Mouse (Mus musculus): ENCODE data around the gene Tmed8. TPM values are rescaled to one million over a fixed set of nuclear protein-coding genes. Genes with fewer than 3 reads are reported as not detected.

The Tmed8 gene
- 0.01 and 0.02 TPM in 2 replicates for polyA plus RNA-seq (2012)

GRCm38 (mm10) chr12:87199973-87200586 lies at the start of gene Tmed8:
Gene Tmed8 (minus strand): TSS chr12:87200454.
- Histone ChIP-seq H3K36me3 (ENCODE audit: control insufficient read depth) (no peaks in the 10 kb centered on the region), H3K9me3 (ENCODE audit: control insufficient read depth, low read length) (no peaks in the 10 kb centered on the region)
- TF ChIP-seq GATA1 (IDR thresholded peaks at IDR 0.05; ENCODE audit: low read length): no peak
- TF ChIP-seq TAL1 (IDR thresholded peaks at IDR 0.05; ENCODE audit: low read length): no peak

GRCm38 (mm10) chr12:87238632-87239031 lies 38.4 kb upstream of the Tmed8 start, which contains the start of gene Noxred1:
Gene Noxred1 (minus strand): TSS chr12:87238732.
- TF ChIP-seq GATA1 (IDR thresholded peaks at IDR 0.05; ENCODE audit: low read length): no peak
- no peak for TF ChIP-seq TAL1 (IDR thresholded peaks at IDR 0.05; ENCODE audit: low read length)
- H3K9me3 ChIP-seq (ENCODE audit: control insufficient read depth, low read length): no peaks in the 10 kb centered on the region
- no peaks in the 10 kb centered on the region for H3K4me1 ChIP-seq (ENCODE audit: control insufficient read depth)
- H3K27me3 ChIP-seq (ENCODE audit: control insufficient read depth): no peaks in the 10 kb centered on the region
- peaks cover 38% of the 10 kb centered on the region for H3K36me3 ChIP-seq (ENCODE audit: control insufficient read depth)
- no peak within 1 kb of the TSS for H3K4me3 ChIP-seq (replicated peaks)

More at GRCm38 (mm10) chr12:87199973-87200586, at the start of gene Tmed8:
- Histone ChIP-seq H3K4me3 (replicated peaks) (peak within 1 kb of the TSS; percentile 71), H3K27me3 (ENCODE audit: control insufficient read depth) (peaks cover 33% of the 10 kb centered on the region), H3K4me1 (ENCODE audit: control insufficient read depth) (peaks cover 21% of the 10 kb centered on the region)

- no peaks in the 10 kb centered on the region for H3K4me1 ChIP-seq (ENCODE audit: control insufficient read depth)
- no peaks in the 10 kb centered on the region for H3K27me3 ChIP-seq (ENCODE audit: control insufficient read depth)
- H3K9me3 ChIP-seq (ENCODE audit: control insufficient read depth, low read length): no peaks in the 10 kb centered on the region
- H3K36me3 ChIP-seq (ENCODE audit: control insufficient read depth): peaks cover 30% of the 10 kb centered on the region
- no peak for TF ChIP-seq GATA1 (IDR thresholded peaks at IDR 0.05; ENCODE audit: low read length)
- TF ChIP-seq TAL1 (IDR thresholded peaks at IDR 0.05; ENCODE audit: low read length): no peak
- H3K4me3 ChIP-seq (replicated peaks): no peak overlapping the region
Measured at GRCm38 (mm10) chr12:87236882-87237483, 36.7 kb upstream of the Tmed8 start.

- Histone ChIP-seq H3K9me3 (ENCODE audit: control insufficient read depth, low read length) (no peaks in the 10 kb centered on the region; the same call in 1 of the 2 replicates), H3K36me3 (ENCODE audit: control insufficient read depth) (no peaks in the 10 kb centered on the region), H3K4me1 (ENCODE audit: control insufficient read depth) (peaks cover 12% of the 10 kb centered on the region), H3K4me3 (replicated peaks) (no peak overlapping the region), H3K27me3 (ENCODE audit: control insufficient read depth) (no peaks in the 10 kb centered on the region)
- no peak for TF ChIP-seq TAL1 (IDR thresholded peaks at IDR 0.05; ENCODE audit: low read length)
- no peak for TF ChIP-seq GATA1 (IDR thresholded peaks at IDR 0.05; ENCODE audit: low read length)
Measured at GRCm38 (mm10) chr12:87230379-87230895, 30.2 kb upstream of the Tmed8 start.

GRCm38 (mm10) chr12:87229633-87230032 lies 29.4 kb upstream of the Tmed8 start:
- Histone ChIP-seq H3K4me1 (ENCODE audit: control insufficient read depth) (peaks cover 16% of the 10 kb centered on the region), H3K4me3 (replicated peaks) (no peak overlapping the region), H3K9me3 (ENCODE audit: control insufficient read depth, low read length) (no peaks in the 10 kb centered on the region; the same call in 1 of the 2 replicates), H3K27me3 (ENCODE audit: control insufficient read depth) (no peaks in the 10 kb centered on the region), H3K36me3 (ENCODE audit: control insufficient read depth) (no peaks in the 10 kb centered on the region)
- TF ChIP-seq GATA1 (IDR thresholded peaks at IDR 0.05; ENCODE audit: low read length): no peak
- TF ChIP-seq TAL1 (IDR thresholded peaks at IDR 0.05; ENCODE audit: low read length): no peak

GRCm38 (mm10) chr12:87226801-87227200 lies 26.5 kb upstream of the Tmed8 start:
- TF ChIP-seq GATA1 (IDR thresholded peaks at IDR 0.05; ENCODE audit: low read length) (no peak), TAL1 (IDR thresholded peaks at IDR 0.05; ENCODE audit: low read length) (no peak)
- Histone ChIP-seq H3K9me3 (ENCODE audit: control insufficient read depth, low read length) (no peaks in the 10 kb centered on the region; the same call in 1 of the 2 replicates), H3K4me1 (ENCODE audit: control insufficient read depth) (peaks cover 16% of the 10 kb centered on the region), H3K36me3 (ENCODE audit: control insufficient read depth) (no peaks in the 10 kb centered on the region), H3K27me3 (ENCODE audit: control insufficient read depth) (no peaks in the 10 kb centered on the region), H3K4me3 (replicated peaks) (no peak overlapping the region)

GRCm38 (mm10) chr12:87224950-87225349 lies 24.7 kb upstream of the Tmed8 start:
- H3K27me3 ChIP-seq (ENCODE audit: control insufficient read depth): no peaks in the 10 kb centered on the region
- no peak overlapping the region for H3K4me3 ChIP-seq (replicated peaks)
- TF ChIP-seq TAL1 (IDR thresholded peaks at IDR 0.05; ENCODE audit: low read length): no peak
- TF ChIP-seq GATA1 (IDR thresholded peaks at IDR 0.05; ENCODE audit: low read length): no peak
- H3K9me3 ChIP-seq (ENCODE audit: control insufficient read depth, low read length): no peaks in the 10 kb centered on the region; the same call in 1 of the 2 replicates
- H3K4me1 ChIP-seq (ENCODE audit: control insufficient read depth): peaks cover 7% of the 10 kb centered on the region
- no peaks in the 10 kb centered on the region for H3K36me3 ChIP-seq (ENCODE audit: control insufficient read depth)

GRCm38 (mm10) chr12:87219362-87219761 lies 19.1 kb upstream of the Tmed8 start:
- H3K9me3 ChIP-seq (ENCODE audit: control insufficient read depth, low read length): no peaks in the 10 kb centered on the region
- H3K4me3 ChIP-seq (replicated peaks): no peak overlapping the region
- no peak for TF ChIP-seq TAL1 (IDR thresholded peaks at IDR 0.05; ENCODE audit: low read length)
- no peak for TF ChIP-seq GATA1 (IDR thresholded peaks at IDR 0.05; ENCODE audit: low read length)
- H3K27me3 ChIP-seq (ENCODE audit: control insufficient read depth): no peaks in the 10 kb centered on the region
- H3K4me1 ChIP-seq (ENCODE audit: control insufficient read depth): no peaks in the 10 kb centered on the region
- no peaks in the 10 kb centered on the region for H3K36me3 ChIP-seq (ENCODE audit: control insufficient read depth)

GRCm38 (mm10) chr12:87217596-87217995 lies 17.3 kb upstream of the Tmed8 start:
- Histone ChIP-seq H3K4me3 (replicated peaks) (no peak overlapping the region), H3K36me3 (ENCODE audit: control insufficient read depth) (no peaks in the 10 kb centered on the region), H3K9me3 (ENCODE audit: control insufficient read depth, low read length) (no peaks in the 10 kb centered on the region), H3K27me3 (ENCODE audit: control insufficient read depth) (no peaks in the 10 kb centered on the region), H3K4me1 (ENCODE audit: control insufficient read depth) (no peaks in the 10 kb centered on the region)
- TF ChIP-seq GATA1 (IDR thresholded peaks at IDR 0.05; ENCODE audit: low read length): no peak
- no peak for TF ChIP-seq TAL1 (IDR thresholded peaks at IDR 0.05; ENCODE audit: low read length)

Data from erythroblast, embryonic 14.5 days (primary cell).